Mouse (Mus musculus) CH12.LX (cell line): ENCODE measurements at regions not wholly inside any gene's neighbourhood (a gene's known extent, or its start where the extent isn't known, plus 50 kb on each side); places are given as distances from the start of the nearest gene placed in this dataset.

Experiments
- CHD1 ChIP-seq: IDR thresholded peaks from 2 replicates; pipeline ENCODE4 v1.6.1; 2012; ENCODE audit warnings: low read depth, low read length, improper control_type of control experiment, inconsistent platforms
- CHD2 ChIP-seq: IDR thresholded peaks from 2 replicates; pipeline ENCODE4 v1.6.1; 2011; ENCODE audit warnings: low read length, improper control_type of control experiment
- CTCF ChIP-seq, 2 experiments: IDR thresholded peaks in 1 of 2; conservative IDR thresholded peaks in 1 of 2; 2 replicates each; pipeline ENCODE4 v1.5.1; 2011 to 2012; ENCODE audit warnings: low read depth in 2 of 2, low read length in 2 of 2, improper control_type of control experiment in 1 of 2, inconsistent platforms in 1 of 2, mild to moderate bottlenecking in 1 of 2, moderate library complexity in 1 of 2
- EP300 ChIP-seq: IDR thresholded peaks from 2 replicates; pipeline ENCODE4 v1.6.1; 2011; ENCODE audit warnings: low read length, improper control_type of control experiment
- MYC ChIP-seq: IDR thresholded peaks from 2 replicates; pipeline ENCODE4 v1.6.1; 2011; ENCODE audit warnings: low read depth, mild to moderate bottlenecking, improper control_type of control experiment, low read length
- POLR2A ChIP-seq: IDR thresholded peaks from 2 replicates; pipeline ENCODE4 v1.6.1; 2011; ENCODE audit warnings: low read depth, mild to moderate bottlenecking, improper control_type of control experiment, low read length
- RCOR1 ChIP-seq: conservative IDR thresholded peaks from 2 replicates; pipeline ENCODE4 v1.6.1; 2012; ENCODE audit warnings: low read depth, mild to moderate bottlenecking, inconsistent platforms, low read length, improper control_type of control experiment

DNA sequence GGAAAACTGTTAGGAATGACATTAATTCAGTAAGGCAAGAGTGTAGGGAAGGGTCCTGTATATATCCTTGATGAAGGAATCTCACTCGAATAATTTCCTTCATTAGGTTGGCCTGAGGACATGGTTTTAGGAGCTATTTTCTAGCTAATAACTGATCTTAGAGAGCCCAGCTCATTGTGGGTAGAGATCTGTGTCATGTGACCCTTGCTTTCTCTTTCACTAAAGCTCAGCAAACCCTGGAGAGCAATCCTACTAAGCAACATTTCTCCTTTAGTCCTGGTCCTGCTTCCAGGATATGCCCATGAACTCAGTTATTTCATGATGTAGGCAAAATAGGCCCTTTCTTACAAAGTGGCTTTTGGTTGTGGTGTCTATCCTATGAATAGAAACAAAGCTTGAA is 197.3 kb upstream of the Cdh18 start:
- TF ChIP-seq MYC (no peak), POLR2A (no peak), CHD2 (no peak), CTCF (conservative IDR thresholded peaks at IDR 0.05 in 1 of 2, IDR thresholded peaks at IDR 0.05 in 1 of 2; ENCODE audit: low read depth in 2 of 2, low read length in 2 of 2) (no peak), EP300 (no peak), CHD1 (no peak), RCOR1 (no peak)
